Mouse (Mus musculus) bone marrow macrophage, adult 2 months (primary cell): ENCODE results near the gene Spata2.

Experiments used
- CTCF ChIP-seq: IDR thresholded peaks from 2 replicates; pipeline ENCODE4 v1.5.1; 2012; ENCODE audit warnings: low read depth, mild to moderate bottlenecking, low read length, moderate library complexity
- POLR2A ChIP-seq: IDR thresholded peaks from 2 replicates; pipeline ENCODE4 v1.6.1; 2012; ENCODE audit warnings: mild to moderate bottlenecking, low read depth, low read length, borderline replicate concordance

DNA sequence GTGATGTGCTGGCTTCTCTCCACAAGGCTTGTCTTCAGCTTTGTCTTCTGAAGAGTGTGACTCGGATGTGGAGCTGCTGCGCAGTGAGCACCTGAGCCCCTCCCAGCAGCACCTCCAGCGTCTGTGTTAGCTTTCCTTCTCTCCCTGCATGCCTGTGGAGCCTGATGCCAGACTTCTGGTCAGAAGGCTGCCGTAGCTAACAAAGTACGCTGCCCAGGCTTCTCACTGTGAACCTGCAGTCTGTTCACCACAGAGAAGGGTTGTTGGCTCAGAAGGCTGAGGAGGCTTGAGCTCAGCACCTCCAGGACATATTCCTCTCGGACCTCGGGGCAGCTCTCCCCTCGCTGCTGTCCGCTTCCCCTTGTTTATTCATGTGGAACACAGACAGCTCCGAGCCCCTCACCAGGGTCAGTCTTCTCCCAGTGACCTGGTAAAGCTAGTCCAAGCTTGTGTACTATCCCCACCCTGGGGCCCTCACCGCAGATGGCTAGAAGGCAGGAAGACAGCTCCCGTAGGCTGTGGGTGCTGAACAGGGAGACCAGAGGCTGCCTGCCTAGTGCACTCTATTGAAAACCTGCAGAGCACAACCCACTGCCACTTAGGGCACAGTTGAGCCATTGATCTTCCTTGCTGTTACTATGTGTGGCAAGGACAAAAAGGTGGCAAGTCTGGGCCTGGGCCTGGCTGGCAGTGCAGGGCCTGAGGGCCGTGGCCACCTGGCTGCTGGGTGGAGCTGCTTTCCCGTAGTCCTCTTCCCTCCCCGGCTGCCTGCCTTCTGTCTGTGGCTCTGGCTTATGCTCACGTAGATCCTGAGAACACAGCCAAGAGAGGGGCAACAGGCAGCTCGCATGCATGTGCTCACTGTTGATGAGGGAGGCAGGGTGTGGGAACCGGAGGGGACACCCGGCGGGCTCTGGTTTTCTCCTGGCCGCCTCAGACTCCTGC is 43.1 kb downstream of the Spata2 start:
- TF ChIP-seq CTCF = no peak
- TF ChIP-seq POLR2A = no peak
